In the genomic region with DNA sequence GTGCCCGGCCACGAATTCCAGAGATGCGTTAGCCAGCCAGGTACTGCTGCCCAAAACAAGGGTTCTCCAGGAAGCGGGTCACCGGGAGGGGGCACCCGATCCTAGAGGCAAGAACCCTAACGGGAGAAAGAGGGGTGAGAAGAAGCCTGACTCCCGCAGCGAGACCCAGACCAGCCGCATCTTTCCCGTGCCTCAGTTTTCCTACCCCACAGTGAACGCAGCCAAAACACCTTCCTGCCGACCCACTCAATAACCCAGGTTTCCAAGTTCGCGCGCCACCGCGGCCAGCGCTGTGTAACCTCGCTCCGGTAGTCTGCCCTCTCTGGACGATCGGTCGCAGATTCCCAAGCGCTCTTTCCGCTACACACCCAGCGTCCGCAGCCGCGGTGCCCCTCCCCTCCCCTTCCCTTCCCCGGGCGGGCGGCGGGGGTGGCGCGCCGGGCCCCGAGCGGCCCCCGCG, we compare ENCODE assay signal across 8 mouse cellular contexts. TPM values are rescaled to one million over a fixed set of nuclear protein-coding genes. Genes with fewer than 3 reads are reported as not detected.
DNase-seq lines count a peak whose midpoint lies in the region; ATAC-seq and TF ChIP-seq lines count a peak whose summit lies in the region.

No protein-coding gene starts in this region.

- H3K4me3 ChIP-seq in limb, embryonic 14.5 days (replicated peaks; ENCODE audit: low read length) = peak overlapping the region; percentile 71

- peak; percentile 32 for ATAC-seq in limb, embryonic 14.5 days (ENCODE audit: low FRiP score, low read depth)

- no peaks in the 10 kb centered on the region for H3K9me3 ChIP-seq in limb, embryonic 14.5 days (ENCODE audit: control insufficient read depth, low read length)

- DNase-seq in left cerebral cortex, adult 18-20 months (ENCODE audit: low spot score in 2 of 2) = peak; percentile 79 to 82
- no peak for DNase-seq in left cerebral cortex, adult 11 months (ENCODE audit: low spot score)
- peak; percentile 65 for DNase-seq in embryo, embryonic 10.5 days (ENCODE audit: low spot score)
- DNase-seq in gastrocnemius, postnatal 36 days = peak; percentile 30 to 45
- DNase-seq in kidney, adult 9 months = peak; percentile 25
- no peak for DNase-seq in limb, embryonic 14.5 days (ENCODE audit: low spot score)
- DNase-seq in neural tube, embryonic 10.5 days (ENCODE audit: extremely low spot score, low spot score) = peak; percentile 64
- DNase-seq in thymus, postnatal 36 days = peak; percentile 48 to 49

- no peak overlapping the region for H3K27ac ChIP-seq in limb, embryonic 14.5 days (replicated peaks; ENCODE audit: low read depth, low read length)

- peak overlapping the region; percentile 97 for H3K4me2 ChIP-seq in limb, embryonic 14.5 days (replicated peaks; ENCODE audit: low read depth, low read length, severe bottlenecking)

- peaks cover 54% of the 10 kb centered on the region for H3K27me3 ChIP-seq in limb, embryonic 14.5 days (ENCODE audit: control insufficient read depth, insufficient read depth, low read length)

- H3K9ac ChIP-seq in limb, embryonic 14.5 days (ENCODE audit: low read depth, low read length, severe bottlenecking) = peak overlapping the region; percentile 58

- H3K36me3 ChIP-seq in limb, embryonic 14.5 days (ENCODE audit: control insufficient read depth, insufficient read depth, low read length) = no peaks in the 10 kb centered on the region

- 1% methylated on average over 39 of the region's 41 CpGs for WGBS in limb, embryonic 14.5 days

- intact Hi-C loops in gastrocnemius, postnatal 36 days (cut with DNase I) = loop anchor here (5.0 kb wide), 2 partner anchors 81 to 89 kb away; no protein-coding TSS in a partner anchor

- H3K4me1 ChIP-seq in limb, embryonic 14.5 days (ENCODE audit: control insufficient read depth, insufficient read depth, low read length) = peaks cover 9% of the 10 kb centered on the region; the same call in 1 of the 2 replicates

- no peak for TF ChIP-seq POLR2A in limb, embryonic 14.5 days (IDR thresholded peaks at IDR 0.05; ENCODE audit: borderline replicate concordance, extremely low read depth, insufficient read depth, insufficient read length)

RNA-seq across cellular contexts. Expression of gene Dlgap4, which starts 0.4 kb away (rescaled TPM):
- total RNA-seq in left cerebral cortex, adult 18-20 months (2021) = 100 to 1,000 TPM; 215 to 219 TPM
- 10 to 100 TPM; 53.4 to 57.8 TPM for total RNA-seq in gastrocnemius, postnatal 36 days (2021)
- 100 and 114 TPM in 2 replicates for polyA plus RNA-seq in limb, embryonic 14.5 days (2012; rRNA removed)
- 94.1 and 101 TPM in 2 replicates for polyA plus RNA-seq in limb, embryonic 14.5 days (2014; fragmentation: Nextera tagmentation; extraction: Ambion mirVana)

Comparison
In these comparisons a context has a peak if more than half of its experiments do, and no peak if none do; other contexts are left out.
1. DNase-seq: peak in left cerebral cortex, adult 18-20 months (2 of 2), embryo, embryonic 10.5 days (single experiment), gastrocnemius, postnatal 36 days (2 of 2), kidney, adult 9 months (single experiment), neural tube, embryonic 10.5 days (single experiment) and thymus, postnatal 36 days (2 of 2); none in left cerebral cortex, adult 11 months (single experiment) and limb, embryonic 14.5 days (single experiment).